Mouse (Mus musculus) E14TG2a.4 (cell line): Measurements from ENCODE around the gene Eri3.

ENCODE experiments used
- CTCF ChIP-seq: conservative IDR thresholded peaks from 2 replicates; pipeline ENCODE4 v1.5.1; 2014; ENCODE audit warnings: low read length
- NANOG ChIP-seq: IDR thresholded peaks from 2 replicates; pipeline ENCODE4 v1.6.1; 2014; ENCODE audit warnings: borderline replicate concordance, low read length, mixed read lengths

DNA sequence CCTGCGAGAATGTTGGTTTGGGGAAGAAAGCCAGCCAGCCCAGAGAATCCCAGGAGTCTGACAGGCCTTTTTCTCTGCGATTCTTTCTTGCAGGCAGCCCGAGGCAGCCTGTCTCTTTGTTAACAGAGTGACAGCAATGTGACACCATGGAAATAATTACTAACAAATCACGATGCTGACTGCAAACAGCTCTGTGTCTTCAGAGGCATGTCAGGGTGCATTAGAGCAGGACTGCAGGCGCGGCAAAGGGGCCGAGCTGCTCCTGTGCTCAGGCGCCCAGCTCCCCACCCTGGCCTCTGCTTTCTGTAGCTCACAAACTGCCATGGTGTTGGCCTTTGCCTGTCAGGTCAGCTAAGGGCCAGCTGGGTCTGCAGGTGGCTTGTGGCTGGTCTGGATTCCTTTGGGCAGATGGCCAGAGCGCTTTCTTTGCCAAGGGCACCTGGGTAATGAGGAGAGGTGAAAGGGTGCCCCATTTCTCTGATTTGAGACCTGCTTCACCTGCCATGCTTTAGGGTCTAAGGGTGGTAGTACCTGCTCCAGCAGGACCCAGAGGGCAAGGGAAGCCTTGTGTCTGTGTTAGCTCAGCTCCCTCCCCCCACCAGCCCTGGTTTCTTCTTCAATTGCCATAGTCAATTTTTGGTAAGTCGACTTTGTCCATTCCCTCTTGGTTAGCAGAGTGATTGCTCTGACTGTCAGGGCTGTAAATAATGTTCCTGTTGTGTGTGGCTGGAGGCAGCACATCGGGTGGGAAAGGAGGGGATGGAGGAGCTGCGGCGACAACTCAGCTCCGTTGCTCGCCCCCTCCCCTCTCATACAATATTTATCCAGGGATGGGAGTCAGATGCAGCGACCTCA is 55.2 kb downstream of the Eri3 start:
- no peak for TF ChIP-seq CTCF
- no peak for TF ChIP-seq NANOG
